Mouse (Mus musculus): ENCODE measurements around the gene Lipt2. TPM values are rescaled to one million over a fixed set of nuclear protein-coding genes. Genes with fewer than 3 reads are reported as not detected.

The Lipt2 gene
- 6.1 and 6.2 TPM in 2 replicates for total RNA-seq (2021)
- long read RNA-seq, partial matches to known transcripts, result 0 of 1 reads
- long read RNA-seq, other reads (novel, unspliced or antisense), result 0 of 1 reads

DNA sequence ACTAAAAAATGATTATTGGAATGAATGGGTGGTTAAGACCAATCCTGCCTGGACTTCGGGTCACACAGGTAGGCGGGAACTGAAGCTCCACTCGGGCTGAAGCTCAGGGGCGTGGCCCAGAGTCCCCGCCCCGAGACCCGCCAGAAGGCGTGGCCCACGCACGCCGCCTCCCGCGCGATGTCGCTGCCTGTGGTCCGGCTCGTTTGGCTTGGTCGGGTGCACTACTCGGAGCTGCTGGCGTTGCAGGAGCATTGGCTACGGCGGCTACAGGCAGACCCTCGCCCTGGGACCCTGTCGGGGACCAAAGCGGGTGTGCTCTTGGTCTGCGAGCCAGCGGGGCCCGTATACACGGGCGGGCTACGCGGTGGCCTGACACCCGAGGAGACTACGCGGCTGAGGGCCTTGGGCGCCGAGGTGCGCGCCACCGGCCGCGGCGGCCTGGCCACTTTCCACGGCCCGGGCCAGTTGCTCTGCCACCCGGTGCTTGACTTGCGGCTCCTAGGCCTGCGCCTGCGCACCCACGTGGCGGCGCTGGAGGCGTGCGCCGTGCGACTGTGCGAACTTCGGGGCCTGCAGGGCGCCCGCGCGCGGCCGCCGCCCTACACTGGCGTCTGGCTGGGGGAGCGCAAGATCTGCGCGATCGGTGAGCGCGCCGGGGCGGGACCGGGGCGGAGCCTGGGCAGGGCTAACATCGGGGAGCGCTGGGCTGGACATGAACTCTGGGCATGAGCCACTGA is at the start of gene Lipt2:
TSS of gene Lipt2 (plus strand) at position 173 of the 737 bp plus-strand sequence.
- DNase-seq, result peak; percentile 96

DNA sequence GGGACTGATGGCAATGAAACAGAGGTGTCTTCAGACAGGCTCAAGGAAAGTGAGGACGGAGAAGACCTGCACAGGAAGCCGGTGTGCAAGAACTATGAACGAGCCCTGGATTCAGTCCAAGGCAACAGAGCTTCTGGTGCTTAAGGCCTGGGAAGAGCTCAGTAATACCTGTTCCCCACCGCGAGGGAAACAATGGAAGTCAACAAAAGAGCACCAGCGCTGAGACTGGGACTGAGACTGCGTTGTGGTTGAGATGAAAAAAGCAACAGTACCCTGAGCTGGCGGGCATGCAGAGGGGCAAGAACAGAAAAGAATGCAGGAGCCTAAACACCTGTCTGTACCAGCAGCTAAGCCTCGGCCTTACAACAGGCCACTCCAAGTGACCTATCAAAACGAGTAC is 47.6 kb upstream of the Lipt2 start:
- no peak for DNase-seq

DNA sequence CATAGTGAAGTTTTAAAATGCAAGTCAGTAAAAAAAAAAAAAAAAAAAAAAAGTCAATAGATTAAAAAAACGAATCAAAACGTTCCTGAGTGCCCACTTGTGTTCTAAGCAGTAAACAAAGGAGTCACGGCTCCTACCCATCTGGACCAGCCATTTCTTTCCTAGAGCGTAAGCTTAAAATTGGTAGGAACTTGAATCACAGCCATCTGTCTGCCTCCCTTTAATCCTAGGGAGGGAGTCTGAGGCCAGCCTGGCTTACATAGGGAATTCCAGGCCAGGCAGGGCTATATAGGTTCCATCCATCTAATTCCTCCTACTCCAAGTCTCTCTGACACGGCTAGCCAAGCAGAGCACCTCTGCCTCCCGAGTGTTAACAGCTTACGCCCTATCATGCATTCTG is 45.3 kb upstream of the Lipt2 start:
- DNase-seq, result no peak

DNA sequence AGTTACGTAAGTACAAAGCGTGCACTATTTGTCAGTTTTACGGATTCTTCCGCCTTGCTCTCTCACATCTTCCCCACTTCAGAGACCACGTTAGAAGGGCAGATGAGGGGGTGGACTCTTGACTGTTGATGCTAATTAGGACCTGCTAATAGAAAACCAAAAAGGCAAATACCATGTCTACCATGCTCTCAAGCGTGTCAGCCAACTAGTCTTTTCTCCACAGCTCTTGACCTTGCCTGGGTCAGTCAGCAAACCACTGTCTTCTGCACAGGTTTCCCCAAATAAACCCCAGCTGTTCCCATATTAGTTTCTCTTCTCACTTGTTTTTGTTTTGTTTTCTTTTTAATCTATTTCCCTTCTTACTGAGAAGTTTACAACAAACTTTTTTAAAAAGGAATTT is 44.8 kb upstream of the Lipt2 start:
- no peak for DNase-seq

DNA sequence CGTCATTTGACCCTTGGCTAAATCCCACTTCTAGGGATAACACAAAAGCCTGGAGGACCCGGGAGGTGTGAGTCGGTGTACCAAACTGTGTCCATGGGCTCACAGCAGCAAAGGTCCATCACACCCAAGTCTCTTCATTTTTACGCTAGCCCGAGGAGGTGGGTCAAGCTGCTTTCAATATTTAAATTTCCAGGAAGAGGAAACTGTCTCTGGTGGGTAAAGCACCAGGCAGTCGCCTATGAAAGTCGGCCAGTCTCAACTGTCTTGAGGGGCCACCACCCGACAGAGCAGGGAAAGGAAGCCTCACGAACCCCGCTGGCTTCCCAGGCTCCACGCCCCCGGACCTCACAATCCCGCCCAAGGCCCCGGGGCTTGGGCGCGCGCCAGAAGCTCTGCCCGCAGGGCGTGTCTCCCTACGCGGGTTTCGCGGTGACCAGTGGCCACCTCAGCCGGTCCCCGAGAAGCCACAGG is 38.3 kb upstream of the Lipt2 start:
- peak; percentile 67 for DNase-seq

DNA sequence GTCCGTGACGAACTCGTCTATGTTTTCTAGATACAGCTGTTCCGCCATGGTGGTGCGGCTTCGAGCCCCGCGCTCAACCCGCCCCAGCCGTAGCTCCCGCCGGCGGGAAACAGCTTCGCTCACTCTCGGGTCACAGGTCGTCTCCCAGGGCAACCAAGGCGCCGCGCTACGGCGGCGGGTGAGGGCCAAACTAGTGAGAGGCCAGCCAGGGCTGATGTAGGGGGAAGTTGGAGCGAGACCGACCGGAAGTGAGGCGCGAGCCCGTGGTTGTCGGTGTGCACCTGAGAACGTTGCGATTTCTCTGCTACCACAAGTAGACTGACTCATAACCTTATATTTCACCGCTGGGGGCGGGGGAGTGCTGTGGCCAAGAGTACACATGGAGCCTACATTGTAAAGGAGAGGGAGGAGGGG is 37.7 kb upstream of the Lipt2 start, which contains the start of gene Pold3:
TSS of gene Pold3 (minus strand) at position 190 of the 414 bp plus-strand sequence.
- peak; percentile 99 for DNase-seq

DNA sequence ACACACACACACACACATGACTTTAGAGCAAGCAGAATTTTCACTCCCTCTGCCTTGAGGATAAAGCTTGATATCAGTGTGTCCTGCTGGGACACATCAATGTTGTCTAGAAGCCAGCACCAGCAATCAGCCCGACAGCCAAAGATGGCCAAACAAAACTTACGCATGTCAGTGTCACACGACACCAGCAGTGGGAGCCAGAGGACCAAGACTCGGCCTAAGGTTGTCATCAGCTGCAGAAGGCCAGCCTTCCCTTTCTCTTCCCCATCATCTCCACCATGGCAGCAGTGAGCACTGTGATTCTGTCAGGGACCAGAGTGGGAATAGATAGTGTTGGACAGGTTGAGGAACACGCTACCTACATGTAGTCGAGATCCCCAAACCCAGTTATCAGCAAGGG is 35.6 kb upstream of the Lipt2 start:
- peak; percentile 43 for DNase-seq

DNA sequence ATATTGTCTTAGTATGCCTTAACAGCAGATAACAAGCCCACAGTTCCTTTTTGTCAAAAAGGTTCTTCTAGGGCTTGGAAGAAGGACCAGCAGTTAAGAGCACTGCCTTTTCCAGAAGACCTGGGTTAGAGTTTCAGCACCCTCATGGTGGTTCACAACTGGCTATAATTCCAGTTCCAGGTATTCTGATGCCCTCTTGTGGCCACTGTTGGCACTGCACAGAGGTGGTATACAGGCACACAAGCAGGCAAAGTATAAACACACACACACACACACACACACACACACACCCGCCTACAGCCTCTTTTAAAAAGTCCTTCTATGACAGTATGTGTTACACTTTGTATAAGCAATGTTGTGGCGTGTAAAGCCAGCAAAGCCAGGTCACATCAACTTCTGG is 34.9 kb upstream of the Lipt2 start:
- peak; percentile 28 for DNase-seq

DNA sequence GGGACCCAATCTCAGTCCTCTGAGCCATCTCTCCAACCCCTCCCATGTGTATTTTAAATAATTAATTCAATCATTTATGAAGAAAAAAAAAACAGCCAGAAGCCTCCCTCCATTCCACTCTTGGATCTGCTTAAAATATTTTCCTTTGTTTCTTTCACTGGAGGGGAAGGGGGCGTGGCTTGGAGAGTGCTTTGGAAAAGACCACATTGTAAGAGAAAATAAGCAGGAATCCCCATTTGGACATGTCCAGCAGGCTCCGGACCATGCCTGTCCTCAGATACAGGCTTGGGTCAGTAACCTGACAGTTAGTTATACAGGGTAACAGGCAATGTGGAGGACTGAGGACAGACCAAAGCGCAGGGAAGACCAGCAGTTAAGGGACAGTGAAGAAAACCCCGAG is 33.9 kb upstream of the Lipt2 start:
- DNase-seq, result no peak

DNA sequence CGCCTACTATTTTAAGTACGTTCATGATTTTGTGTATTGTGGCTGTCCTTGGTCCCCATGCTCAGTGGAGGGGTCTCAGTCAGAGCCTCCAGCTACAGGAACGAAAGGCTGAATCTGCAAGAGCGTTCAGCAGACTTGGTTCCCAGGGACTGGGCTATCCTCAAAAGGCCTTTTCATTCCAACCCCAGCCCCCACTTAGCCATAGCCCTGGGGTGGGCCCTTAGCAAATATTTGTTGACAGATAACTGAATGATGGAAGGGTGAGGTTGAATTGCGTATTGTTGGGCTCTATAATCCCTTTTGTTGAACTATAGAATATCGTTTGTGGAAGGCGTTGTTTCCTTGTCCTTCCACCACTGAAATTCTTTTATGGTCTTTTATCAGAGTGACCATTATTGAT is 32.6 kb upstream of the Lipt2 start:
- DNase-seq, result no peak

DNA sequence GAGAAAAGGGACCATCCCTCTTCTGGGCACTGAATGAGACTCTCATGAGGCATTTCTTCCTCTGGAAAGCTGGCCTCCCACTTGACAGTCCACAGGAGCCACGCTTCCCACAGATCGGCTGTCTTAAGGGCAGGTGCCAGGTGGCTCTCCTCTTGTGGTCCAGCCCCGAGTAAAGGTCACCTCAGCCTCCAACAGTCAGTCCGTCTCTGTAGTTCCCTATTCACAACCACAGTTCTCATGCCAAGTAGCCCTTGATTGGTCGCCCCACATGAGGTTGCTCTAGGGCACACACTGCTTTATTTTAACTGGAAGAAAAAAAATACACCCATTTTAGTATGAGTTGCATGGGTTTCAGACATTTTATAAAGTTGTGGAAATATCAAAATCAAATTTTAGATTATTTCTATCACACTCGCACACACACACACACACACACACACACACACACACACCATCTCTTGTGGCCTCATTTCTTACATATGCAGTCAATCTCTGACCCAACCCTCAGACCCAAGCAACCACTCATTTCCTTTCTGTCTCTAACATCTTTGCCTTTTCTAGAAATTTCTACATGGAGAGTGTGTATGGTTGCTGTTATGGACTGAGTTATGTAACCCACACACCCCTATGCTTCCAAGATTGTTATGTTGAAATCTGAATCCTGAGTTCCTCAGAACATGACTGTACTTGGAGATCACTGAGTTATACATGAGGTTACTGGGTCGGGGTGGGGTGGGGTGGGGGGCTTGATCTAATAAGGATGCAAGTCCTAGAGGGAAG is 30.6 kb upstream of the Lipt2 start:
- DNase-seq, result no peak

DNA sequence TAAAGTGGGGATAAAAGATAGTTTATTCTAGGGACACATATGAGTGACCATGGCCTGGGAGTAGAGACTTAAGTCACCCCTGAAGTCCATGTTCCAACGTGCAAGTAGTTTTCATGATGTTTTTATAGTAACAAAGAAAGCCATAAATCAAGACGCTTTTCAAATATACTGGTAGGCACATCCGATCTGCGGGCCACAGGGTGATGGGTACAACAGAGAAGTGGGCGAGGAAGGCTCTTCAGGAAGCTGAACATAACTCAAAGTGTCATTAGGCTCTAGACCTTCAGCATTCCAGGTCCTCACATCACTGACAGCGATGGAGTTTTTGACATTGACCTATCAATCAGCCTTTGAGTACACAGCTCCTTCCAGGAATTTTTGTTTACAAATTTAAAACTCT is 28.5 kb upstream of the Lipt2 start:
- no peak for DNase-seq

DNA sequence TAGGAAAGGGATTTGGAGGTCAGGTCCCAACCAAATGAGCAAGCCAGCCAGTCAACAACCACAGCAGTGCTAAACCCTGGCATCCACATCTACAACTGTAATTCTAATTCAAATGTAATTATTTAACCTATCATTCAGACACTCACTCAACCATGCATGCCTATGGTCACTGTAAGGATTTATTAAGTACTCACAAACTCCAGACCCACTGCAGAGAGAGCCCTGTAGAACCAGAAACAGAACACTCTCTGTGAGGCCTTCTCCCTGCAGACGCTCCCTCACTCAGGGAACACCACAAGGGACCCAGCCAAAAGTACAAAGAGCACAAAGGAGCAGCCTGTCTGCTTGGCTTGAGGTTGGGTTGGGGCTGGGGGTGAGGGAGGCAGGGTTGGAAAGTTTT is 26.7 kb upstream of the Lipt2 start:
- no peak for DNase-seq

DNA sequence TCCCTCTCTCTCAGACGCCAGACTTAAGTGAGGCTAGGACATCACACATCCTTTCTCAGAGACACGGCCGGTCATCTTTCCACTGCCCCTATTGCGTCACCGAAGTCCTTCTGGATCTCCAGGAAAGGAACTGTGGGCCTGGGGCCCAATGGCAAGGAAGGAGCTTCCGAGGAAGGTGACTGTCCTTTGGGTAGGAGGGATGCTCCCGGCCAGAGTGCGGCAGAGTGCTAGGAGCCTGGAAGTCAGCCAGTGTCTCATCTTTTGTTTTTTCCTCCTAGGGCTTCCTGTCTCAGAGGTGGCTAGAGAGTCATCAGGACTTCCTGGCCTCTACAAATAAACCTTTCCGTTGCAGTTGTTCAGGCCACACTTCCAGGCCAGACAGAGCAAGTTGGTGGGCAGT is 22.0 kb upstream of the Lipt2 start:
- DNase-seq, result peak; percentile 14

DNA sequence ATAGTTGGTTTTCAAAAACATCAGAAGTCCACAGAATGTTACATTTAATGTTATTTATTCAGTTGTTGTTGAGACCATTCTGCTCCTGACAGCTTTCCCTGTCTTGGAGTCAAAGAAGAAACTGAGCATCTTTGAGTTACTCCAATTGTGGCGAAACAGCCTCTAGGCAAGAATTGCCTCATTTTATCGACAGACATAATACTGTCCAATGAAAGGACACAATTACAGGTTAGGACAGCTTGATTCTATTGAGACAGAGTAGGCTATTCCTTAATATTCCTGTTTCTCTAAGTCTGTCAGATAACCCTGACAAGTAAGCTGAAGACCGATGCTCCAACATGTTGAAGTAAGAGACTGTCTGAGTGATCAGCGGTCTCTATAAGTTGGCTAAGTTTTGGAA is 21.0 kb upstream of the Lipt2 start:
- DNase-seq, result no peak

DNA sequence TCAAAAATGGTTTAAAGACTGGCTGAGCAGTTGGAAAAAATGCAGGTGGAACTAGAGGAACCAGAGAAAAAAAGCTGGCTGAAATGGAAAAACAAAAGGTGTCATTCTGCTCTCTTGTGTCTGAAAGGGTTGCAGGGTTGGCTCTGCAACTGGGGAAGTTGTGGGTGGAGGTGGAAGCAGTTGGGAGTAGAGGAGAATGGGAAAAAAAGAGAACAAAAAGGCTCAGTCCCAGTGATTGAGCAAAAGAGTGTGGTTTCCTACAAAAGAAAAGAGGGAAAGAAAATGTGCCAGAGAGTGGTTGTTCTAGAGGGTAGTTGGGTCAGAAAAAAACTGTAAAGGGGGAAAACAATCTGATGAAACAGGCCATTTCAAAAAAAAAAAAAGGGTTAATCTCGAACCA is 18.5 kb upstream of the Lipt2 start:
- DNase-seq, result no peak

DNA sequence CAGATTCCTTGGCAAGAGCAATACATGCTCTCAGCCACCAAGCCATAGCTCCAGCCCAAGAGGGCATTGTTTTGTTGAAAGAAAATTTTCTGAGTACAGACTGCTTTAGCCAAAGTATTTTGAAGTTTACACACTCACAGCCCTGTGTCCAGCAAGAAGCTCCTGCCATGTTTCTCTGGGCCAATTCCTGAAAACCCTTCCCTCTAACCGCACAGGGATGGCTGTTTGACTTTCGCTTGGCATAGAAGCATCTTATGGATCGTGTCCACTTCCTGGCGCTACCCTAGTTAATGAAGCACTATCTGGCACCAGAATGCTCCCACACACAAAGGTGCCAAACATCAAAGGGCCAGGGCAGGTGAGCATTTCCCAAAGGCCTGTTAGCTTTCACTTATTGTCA is 10.5 kb upstream of the Lipt2 start:
- DNase-seq, result no peak

DNA sequence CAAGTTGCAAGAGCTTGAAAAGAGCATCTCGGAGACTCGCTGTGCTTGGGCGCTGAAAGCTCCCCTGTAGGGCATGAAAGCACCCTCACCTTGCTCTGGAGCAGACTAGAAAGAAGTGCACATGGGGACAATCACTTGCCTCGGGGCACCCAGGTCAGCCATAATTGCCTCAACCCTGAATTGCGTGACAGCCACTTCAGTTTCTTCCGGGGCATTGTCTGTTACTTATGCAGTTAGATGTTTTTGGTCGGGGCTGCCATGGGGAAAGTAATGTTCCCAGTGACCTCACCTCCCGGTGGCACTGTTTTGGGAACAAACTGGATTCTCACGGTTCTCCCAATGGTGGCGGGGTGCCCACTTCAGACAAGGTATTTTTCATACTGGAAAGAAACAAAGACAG is 9.0 kb upstream of the Lipt2 start:
- DNase-seq, result no peak

DNA sequence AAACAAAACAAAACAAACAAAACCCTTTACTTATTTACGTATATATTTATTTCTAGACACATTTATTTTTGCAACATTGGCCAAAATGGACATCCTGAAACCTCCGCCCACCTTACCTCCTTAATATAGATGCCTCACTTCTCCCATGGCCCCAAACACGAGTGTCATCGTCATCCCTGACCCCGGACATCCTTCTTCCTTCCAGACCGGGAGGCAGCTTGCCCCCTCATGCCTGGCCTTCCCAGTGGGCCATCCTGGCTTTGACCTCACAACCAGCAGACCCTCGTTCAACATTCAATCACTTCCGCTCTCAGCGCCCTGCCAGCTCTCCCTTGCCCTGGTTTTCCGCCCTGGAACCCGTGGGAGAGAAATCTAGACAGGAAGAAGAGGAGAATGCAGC is 8.5 kb upstream of the Lipt2 start:
- DNase-seq, result peak; percentile 5

DNA sequence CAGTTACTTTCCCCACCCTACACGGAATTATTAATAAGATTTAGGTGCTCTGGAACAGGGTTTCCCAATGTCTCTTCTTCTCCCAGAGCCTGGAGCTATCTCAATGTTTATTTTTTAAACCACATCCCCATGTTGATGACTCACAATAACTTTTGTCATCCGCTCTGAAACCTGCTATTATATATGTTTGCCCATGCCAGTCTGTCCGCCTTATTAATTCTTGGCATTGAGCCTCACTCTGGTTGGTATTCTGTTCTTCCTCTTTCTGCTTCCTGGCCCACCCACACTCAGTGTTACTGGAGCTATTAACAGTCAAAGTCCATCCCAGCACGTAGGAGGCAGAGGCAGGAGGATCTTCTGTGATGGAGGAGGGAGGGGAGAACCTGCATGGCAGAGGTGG is 1.4 kb upstream of the Lipt2 start:
- no peak for DNase-seq

DNA sequence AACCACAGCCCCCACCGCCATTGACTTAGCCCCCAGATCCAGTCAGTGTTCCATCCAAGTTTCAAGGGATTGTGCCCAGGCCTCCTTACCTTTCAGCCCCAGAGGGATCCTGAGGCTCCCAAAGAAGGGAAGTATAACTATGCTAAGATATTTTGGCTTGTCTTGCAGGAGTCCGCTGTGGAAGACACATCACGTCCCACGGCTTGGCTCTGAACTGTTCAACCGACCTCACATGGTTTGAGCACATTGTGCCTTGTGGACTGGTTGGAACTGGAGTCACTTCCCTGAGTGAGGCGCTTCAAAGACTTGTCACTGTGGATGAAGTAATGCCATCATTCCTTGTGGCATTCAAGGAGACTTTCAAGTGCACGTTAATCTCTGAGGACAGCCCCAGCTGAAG is 929 bp downstream of the Lipt2 start:
- DNase-seq, result no peak

DNA sequence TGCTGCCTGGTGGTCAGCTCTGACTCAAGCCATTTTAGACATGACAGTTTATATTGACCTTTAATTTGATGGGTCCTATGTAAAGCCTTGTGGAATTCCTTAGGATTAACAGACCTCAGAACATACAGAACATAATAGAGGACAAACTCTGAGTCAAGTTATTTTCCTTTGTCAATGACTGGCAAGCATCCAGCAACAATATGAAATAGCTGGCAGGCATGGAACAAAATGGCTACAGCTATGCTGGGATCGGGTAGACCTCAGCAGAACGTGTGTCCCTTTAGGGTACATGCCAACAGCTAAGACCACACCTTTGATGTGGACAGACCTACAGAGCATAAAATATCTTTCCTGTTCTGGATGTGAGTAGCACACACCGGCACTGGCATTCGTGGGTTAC is 4.4 kb downstream of the Lipt2 start:
- no peak for DNase-seq

DNA sequence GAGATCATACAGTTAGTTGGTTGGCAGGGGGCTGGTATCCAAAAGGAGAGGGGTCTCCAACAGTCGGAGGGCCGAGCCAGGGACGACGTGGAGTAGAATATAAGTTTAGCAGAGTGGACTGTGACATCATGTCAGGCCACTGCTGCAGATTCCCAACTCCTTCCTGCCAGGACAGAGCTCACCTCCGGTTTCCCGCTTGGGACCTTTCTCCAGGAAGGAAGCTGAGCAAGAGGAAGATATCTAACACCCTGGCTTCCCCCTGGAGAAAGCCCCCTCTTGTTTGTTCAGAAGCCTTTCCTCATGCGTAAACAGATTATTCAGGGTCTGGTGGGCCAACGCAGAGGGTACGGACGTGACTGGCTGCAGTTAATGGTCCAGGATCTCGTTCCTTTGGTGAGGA is 9.6 kb downstream of the Lipt2 start:
- no peak for DNase-seq

DNA sequence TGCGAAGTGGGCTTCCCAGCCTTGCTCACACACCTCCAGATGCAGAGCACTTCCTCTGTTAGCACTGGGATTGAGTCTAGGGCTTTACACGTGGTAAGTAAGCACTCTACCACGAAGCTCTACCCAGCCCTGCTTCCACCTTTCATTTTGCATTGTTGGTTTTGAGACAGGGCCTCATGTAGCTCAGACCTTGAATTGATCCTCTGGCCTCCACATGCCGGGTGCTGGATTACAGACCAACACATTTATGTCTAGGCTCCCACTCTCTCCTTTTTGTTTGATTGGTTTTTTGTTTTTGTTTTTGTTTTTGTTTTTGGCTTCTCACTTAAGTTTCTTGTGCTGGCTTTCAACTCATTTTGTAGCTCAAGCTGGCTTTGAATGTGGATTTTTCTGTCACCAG is 11.7 kb downstream of the Lipt2 start:
- DNase-seq, result no peak
